Mouse (Mus musculus) limb, embryonic 12.5 days (tissue): ENCODE results near the gene Selplg. TPM values are rescaled to one million over a fixed set of nuclear protein-coding genes. Genes with fewer than 3 reads are reported as not detected.

Experiments
- ATAC-seq: fragments of 200-750 bp; cut with Nextera tagmentation; 2 replicates; pipeline ENCODE4 v1.8.0; 2017; ENCODE audit warnings: low read depth, moderate TSS enrichment; ENCODE audit not compliant: insufficient number of reproducible peaks, insufficient read depth, low FRiP score, low TSS enrichment
- H3K27ac ChIP-seq: fragments of 300-500 bp; sonication (generic); 2 replicates; pipeline ENCODE4 v1.5.1; 2016; ENCODE audit warnings: mild to moderate bottlenecking, moderate library complexity
- H3K27me3 ChIP-seq: fragments of 300-500 bp; sonication (generic); 2 replicates; pipeline ENCODE4 v1.6.1; 2016; ENCODE audit warnings: mild to moderate bottlenecking, moderate library complexity
- H3K36me3 ChIP-seq: fragments of 300-500 bp; sonication (generic); 2 replicates; pipeline ENCODE4 v1.6.1; 2016; ENCODE audit warnings: mild to moderate bottlenecking, moderate library complexity
- H3K4me1 ChIP-seq: fragments of 300-500 bp; sonication (generic); replicated peaks from 2 replicates; pipeline ENCODE4 v1.6.1; 2016
- H3K4me2 ChIP-seq: fragments of 300-500 bp; sonication (generic); 2 replicates; pipeline ENCODE4 v1.6.1; 2016; ENCODE audit warnings: mild to moderate bottlenecking, moderate library complexity
- H3K4me3 ChIP-seq: fragments of 300-500 bp; sonication (generic); replicated peaks from 2 replicates; pipeline ENCODE4 v1.5.1; 2016; ENCODE audit warnings: mild to moderate bottlenecking
- H3K9ac ChIP-seq: fragments of 300-500 bp; sonication (generic); replicated peaks from 2 replicates; pipeline ENCODE4 v1.6.1; 2016; ENCODE audit warnings: mild to moderate bottlenecking, moderate library complexity
- H3K9me3 ChIP-seq: fragments of 300-500 bp; sonication (generic); 2 replicates; pipeline ENCODE4 v1.6.1; 2016; ENCODE audit warnings: mild to moderate bottlenecking, moderate library complexity
- WGBS: fragments of 180-500 bp; shearing (Covaris S2); methylation state at CpG from one replicate; pipeline ENCODE4 v1.1.7; 2016; 5-methylcytosine and 5-hydroxymethylcytosine counted together
- polyA plus RNA-seq: library from polyadenylated mRNA; unstranded; fragments of >200 nt; fragmentation: Nextera tagmentation; extraction: Ambion mirVana; gene quantifications from 2 replicates; pipeline ENCODE4 v1.2.1, GENCODE M21; 2016

The Selplg gene
- polyA plus RNA-seq, 1 experiment from 2014 or later = 1.8 TPM

GRCm38 (mm10) chr5:113854494-113854893, 22.1 kb upstream of the Selplg start:
- Histone ChIP-seq H3K4me1 (peaks cover 16% of the 10 kb centered on the region), H3K36me3 (peaks cover 33% of the 10 kb centered on the region), H3K9ac (no peak overlapping the region), H3K4me3 (no peak overlapping the region), H3K27ac (no peak overlapping the region), H3K27me3 (no peaks in the 10 kb centered on the region), H3K9me3 (no peaks in the 10 kb centered on the region), H3K4me2 (no peak overlapping the region)
- ATAC-seq = no peak
- 51% methylated on average over 14 of the region's 14 CpGs for WGBS

GRCm38 (mm10) chr5:113853541-113853940, 21.1 kb upstream of the Selplg start:
- Histone ChIP-seq H3K27ac (no peak overlapping the region), H3K27me3 (no peaks in the 10 kb centered on the region), H3K4me2 (no peak overlapping the region), H3K9me3 (no peaks in the 10 kb centered on the region), H3K4me1 (peaks cover 7% of the 10 kb centered on the region), H3K9ac (no peak overlapping the region), H3K36me3 (peaks cover 41% of the 10 kb centered on the region), H3K4me3 (no peak overlapping the region)
- WGBS = 92% methylated on average over 10 of the region's 10 CpGs
- ATAC-seq = no peak

- Histone ChIP-seq H3K27ac (no peak overlapping the region), H3K4me3 (no peak overlapping the region), H3K27me3 (no peaks in the 10 kb centered on the region), H3K36me3 (peaks cover 52% of the 10 kb centered on the region), H3K9me3 (no peaks in the 10 kb centered on the region), H3K4me2 (no peak overlapping the region), H3K9ac (no peak overlapping the region), H3K4me1 (0 out of 2 replicates have a peak, but pooled peaks cover 4% of the 10 kb centered on the region)
- ATAC-seq = no peak
- 91% methylated on average over 7 of the region's 7 CpGs for WGBS
These were observed 20.0 kb upstream of the Selplg start for GRCm38 (mm10) chr5:113852463-113852862.

- Histone ChIP-seq H3K4me2 (no peak overlapping the region), H3K27me3 (no peaks in the 10 kb centered on the region), H3K9ac (no peak overlapping the region), H3K4me3 (no peak overlapping the region), H3K9me3 (no peaks in the 10 kb centered on the region), H3K4me1 (no peaks in the 10 kb centered on the region), H3K36me3 (peaks cover 69% of the 10 kb centered on the region), H3K27ac (no peak overlapping the region)
- WGBS = 75% methylated on average over 8 of the region's 8 CpGs
- ATAC-seq = no peak
These were observed 18.3 kb upstream of the Selplg start for GRCm38 (mm10) chr5:113850680-113851230.

- WGBS = 88% methylated on average over 9 of the region's 9 CpGs
- H3K4me3 ChIP-seq = no peak overlapping the region
- H3K27me3 ChIP-seq = no peaks in the 10 kb centered on the region
- H3K27ac ChIP-seq = no peak overlapping the region
- H3K36me3 ChIP-seq = peaks cover 96% of the 10 kb centered on the region
- no peak overlapping the region for H3K9ac ChIP-seq
- no peak overlapping the region for H3K4me2 ChIP-seq
- no peaks in the 10 kb centered on the region for H3K9me3 ChIP-seq
- no peaks in the 10 kb centered on the region for H3K4me1 ChIP-seq
- ATAC-seq = no peak
These were observed 15.2 kb upstream of the Selplg start for GRCm38 (mm10) chr5:113847636-113848035.

GRCm38 (mm10) chr5:113846656-113847055, 14.2 kb upstream of the Selplg start:
- Histone ChIP-seq H3K9me3 (no peaks in the 10 kb centered on the region), H3K4me2 (no peak overlapping the region), H3K9ac (no peak overlapping the region), H3K36me3 (peaks cover 98% of the 10 kb centered on the region), H3K4me1 (peaks cover 1% of the 10 kb centered on the region; the same call in 1 of the 2 replicates), H3K27ac (no peak overlapping the region), H3K27me3 (no peaks in the 10 kb centered on the region), H3K4me3 (no peak overlapping the region)
- WGBS = 91% methylated on average over 8 of the region's 8 CpGs
- no peak for ATAC-seq

GRCm38 (mm10) chr5:113845627-113846026, 13.2 kb upstream of the Selplg start:
- no peak overlapping the region for H3K4me2 ChIP-seq
- peaks cover 5% of the 10 kb centered on the region; the same call in 1 of the 2 replicates for H3K4me1 ChIP-seq
- no peaks in the 10 kb centered on the region for H3K9me3 ChIP-seq
- ATAC-seq = no peak
- H3K4me3 ChIP-seq = no peak overlapping the region
- peaks cover 88% of the 10 kb centered on the region for H3K36me3 ChIP-seq
- no peak overlapping the region for H3K27ac ChIP-seq
- WGBS = 91% methylated on average over 8 of the region's 8 CpGs
- H3K27me3 ChIP-seq = no peaks in the 10 kb centered on the region
- no peak overlapping the region for H3K9ac ChIP-seq

- Histone ChIP-seq H3K4me1 (peaks cover 5% of the 10 kb centered on the region; the same call in 1 of the 2 replicates), H3K27ac (no peak overlapping the region), H3K4me3 (no peak overlapping the region), H3K9me3 (no peaks in the 10 kb centered on the region), H3K4me2 (no peak overlapping the region), H3K36me3 (peaks cover 79% of the 10 kb centered on the region), H3K9ac (no peak overlapping the region), H3K27me3 (no peaks in the 10 kb centered on the region)
- ATAC-seq = no peak
- 63% methylated on average over 7 of the region's 7 CpGs for WGBS
These were observed 12.3 kb upstream of the Selplg start for GRCm38 (mm10) chr5:113844721-113845120.

- no peak overlapping the region for H3K4me2 ChIP-seq
- H3K27me3 ChIP-seq = no peaks in the 10 kb centered on the region
- no peak for ATAC-seq
- H3K36me3 ChIP-seq = peaks cover 73% of the 10 kb centered on the region
- peaks cover 5% of the 10 kb centered on the region; the same call in 1 of the 2 replicates for H3K4me1 ChIP-seq
- H3K9ac ChIP-seq = no peak overlapping the region
- no peaks in the 10 kb centered on the region for H3K9me3 ChIP-seq
- 0 out of 2 replicates have a peak overlapping the region, but pooled peaks have one; percentile 19 for H3K27ac ChIP-seq
- 80% methylated on average over 15 of the region's 15 CpGs for WGBS
- no peak overlapping the region for H3K4me3 ChIP-seq
These were observed 11.7 kb upstream of the Selplg start for GRCm38 (mm10) chr5:113844106-113844505.

GRCm38 (mm10) chr5:113842906-113843305, 10.5 kb upstream of the Selplg start:
- no peak overlapping the region for H3K9ac ChIP-seq
- H3K4me2 ChIP-seq = no peak overlapping the region
- 94% methylated on average over 9 of the region's 9 CpGs for WGBS
- H3K27me3 ChIP-seq = no peaks in the 10 kb centered on the region
- no peak overlapping the region for H3K27ac ChIP-seq
- H3K4me3 ChIP-seq = no peak overlapping the region
- H3K4me1 ChIP-seq = peaks cover 5% of the 10 kb centered on the region; the same call in 1 of the 2 replicates
- no peaks in the 10 kb centered on the region for H3K9me3 ChIP-seq
- H3K36me3 ChIP-seq = peaks cover 62% of the 10 kb centered on the region
- no peak for ATAC-seq

GRCm38 (mm10) chr5:113842244-113842643, 9.8 kb upstream of the Selplg start:
- no peak overlapping the region for H3K4me2 ChIP-seq
- no peaks in the 10 kb centered on the region for H3K27me3 ChIP-seq
- H3K36me3 ChIP-seq = peaks cover 55% of the 10 kb centered on the region
- WGBS = 91% methylated on average over 9 of the region's 9 CpGs
- H3K4me1 ChIP-seq = peaks cover 5% of the 10 kb centered on the region; the same call in 1 of the 2 replicates
- H3K9ac ChIP-seq = no peak overlapping the region
- no peak for ATAC-seq
- H3K4me3 ChIP-seq = no peak overlapping the region
- no peak overlapping the region for H3K27ac ChIP-seq
- no peaks in the 10 kb centered on the region for H3K9me3 ChIP-seq
